Mouse (Mus musculus): ENCODE results near the gene Ugt1a8. TPM values are rescaled to one million over a fixed set of nuclear protein-coding genes. Genes with fewer than 3 reads are reported as not detected.
A peak's percentile ranks its signal among the peaks of the same experiment; 100 is the strongest.

Gene Ugt1a8
- total RNA-seq, 2 experiments from 2014 or later, result not detected

- TF ChIP-seq CTCF (IDR thresholded peaks at IDR 0.05), result no peak
- intact Hi-C loops (cut with DNase I), result no loop called here
- Histone ChIP-seq H3K4me3 (no peak overlapping the region), H3K27ac (no peak overlapping the region)
- DNase-seq, result no peak
Observed at GRCm38 (mm10) chr1:88247660-88248059, 160.0 kb downstream of the Ugt1a8 start.

- intact Hi-C loops (cut with DNase I), result no loop called here
- no peak for TF ChIP-seq CTCF (IDR thresholded peaks at IDR 0.05)
- no peak overlapping the region for H3K4me3 ChIP-seq
- no peak overlapping the region for H3K27ac ChIP-seq
- DNase-seq, result no peak
Observed at GRCm38 (mm10) chr1:88248658-88249057, 161.0 kb downstream of the Ugt1a8 start.

- no peak for TF ChIP-seq CTCF (IDR thresholded peaks at IDR 0.05)
- intact Hi-C loops (cut with DNase I), result no loop called here
- DNase-seq, result no peak
- H3K4me3 ChIP-seq, result no peak overlapping the region
- H3K27ac ChIP-seq, result no peak overlapping the region
Observed at GRCm38 (mm10) chr1:88249596-88249995, 162.0 kb downstream of the Ugt1a8 start.

DNA sequence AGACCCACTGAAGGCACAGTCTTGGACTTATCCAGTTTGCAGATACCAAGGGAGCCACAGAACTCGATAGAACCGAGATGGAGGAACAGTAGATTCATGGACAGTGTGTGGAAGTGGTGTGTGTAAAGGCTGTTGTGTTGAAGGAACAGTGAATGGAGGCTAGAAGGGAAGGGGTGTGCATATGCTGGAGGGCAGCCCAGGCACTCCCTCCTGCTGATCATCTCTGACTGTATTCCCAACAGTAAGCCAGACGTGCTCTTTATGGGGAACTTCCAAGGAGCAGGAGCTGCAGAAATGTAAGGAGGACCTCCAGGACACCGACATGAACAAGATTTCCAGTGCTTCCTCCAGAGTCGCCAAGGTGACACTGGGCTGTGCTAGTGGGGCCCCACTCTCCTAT is 162.4 kb downstream of the Ugt1a8 start:
- Histone ChIP-seq H3K4me3 (no peak overlapping the region), H3K27ac (no peak overlapping the region)
- intact Hi-C loops (cut with DNase I), result no loop called here
- no peak for TF ChIP-seq CTCF (IDR thresholded peaks at IDR 0.05)
- DNase-seq, result no peak

DNA sequence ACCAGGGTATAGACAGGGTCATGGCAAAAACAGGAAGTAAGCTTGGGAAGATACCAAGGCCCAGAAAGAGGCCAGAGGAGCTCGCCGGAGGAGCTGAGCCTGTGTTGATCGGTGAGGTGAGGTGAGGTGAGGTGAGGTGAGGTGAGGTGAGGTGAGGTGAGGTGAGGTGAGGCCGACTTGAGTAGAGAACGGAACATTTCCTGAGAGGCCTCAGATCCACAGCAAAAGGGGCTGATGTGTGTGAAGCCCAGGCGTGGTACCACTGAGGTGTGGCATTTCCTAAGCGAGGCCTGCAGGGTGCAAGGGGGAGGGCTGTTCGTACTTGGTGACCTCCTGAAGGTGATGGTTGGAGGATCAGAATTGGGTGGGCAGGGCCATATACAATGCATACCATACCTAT is 165.5 kb downstream of the Ugt1a8 start:
- DNase-seq, result no peak
- TF ChIP-seq CTCF (IDR thresholded peaks at IDR 0.05), result no peak
- H3K4me3 ChIP-seq, result no peak overlapping the region
- intact Hi-C loops (cut with DNase I), result no loop called here
- H3K27ac ChIP-seq, result no peak overlapping the region

GRCm38 (mm10) chr1:88253540-88253939 is 165.9 kb downstream of the Ugt1a8 start:
- no peak for DNase-seq
- intact Hi-C loops (cut with DNase I), result no loop called here
- Histone ChIP-seq H3K4me3 (no peak overlapping the region), H3K27ac (no peak overlapping the region)
- TF ChIP-seq CTCF (IDR thresholded peaks at IDR 0.05), result no peak

DNA sequence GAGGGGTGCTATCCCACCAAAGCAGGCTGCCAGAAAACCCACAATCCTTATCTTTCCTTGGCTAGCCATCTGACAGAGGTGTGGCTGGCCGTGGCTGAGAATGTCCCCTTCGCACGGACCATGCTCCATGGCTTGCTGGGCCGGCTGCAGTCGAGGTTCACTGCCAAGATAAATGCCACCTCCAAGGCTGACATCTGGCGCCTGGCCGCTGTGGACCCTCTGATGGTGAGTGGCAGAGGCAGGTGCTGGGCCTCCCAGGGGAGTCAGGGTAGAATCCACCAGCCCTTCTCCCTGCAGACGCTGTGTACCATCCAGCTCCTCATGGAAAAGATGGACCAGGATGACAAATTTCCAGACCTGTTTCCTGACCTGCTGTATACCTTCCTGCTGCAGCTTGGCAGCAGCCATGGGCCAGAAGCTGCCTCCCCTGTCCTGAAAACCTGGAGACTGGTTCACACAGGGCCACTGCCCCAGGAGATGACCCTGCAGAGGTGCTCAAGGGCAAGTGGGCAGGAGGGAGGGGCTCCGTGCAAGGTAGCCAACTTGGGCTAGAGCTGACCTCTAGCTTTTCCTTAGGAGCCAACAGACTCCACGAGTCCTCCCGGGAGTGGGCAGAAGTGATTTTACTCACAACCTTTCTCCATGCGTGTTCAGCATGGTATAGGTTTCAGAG is 167.3 kb downstream of the Ugt1a8 start:
- no peak for TF ChIP-seq CTCF (IDR thresholded peaks at IDR 0.05)
- intact Hi-C loops (cut with DNase I), result no loop called here
- no peak overlapping the region for H3K27ac ChIP-seq
- no peak for DNase-seq
- H3K4me3 ChIP-seq, result no peak overlapping the region

DNA sequence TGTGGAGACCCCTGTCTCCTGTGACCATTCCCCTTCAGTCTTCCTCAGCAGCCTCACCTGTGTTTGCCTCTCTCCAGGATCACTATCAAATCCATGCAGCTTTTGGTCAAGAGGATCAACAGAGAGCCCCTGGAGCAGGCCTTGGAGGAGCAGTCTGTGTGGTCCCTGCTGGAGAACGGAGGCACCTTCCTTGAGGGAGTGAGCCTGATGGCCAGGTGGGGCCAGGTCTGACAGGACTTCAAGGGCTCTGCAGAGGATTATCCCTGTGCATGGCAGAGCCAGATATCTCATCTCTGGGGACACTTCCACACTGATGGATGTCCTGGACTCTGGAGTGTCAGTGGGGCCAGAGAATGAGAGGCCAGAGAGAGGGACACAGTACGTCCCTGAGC is 167.8 kb downstream of the Ugt1a8 start:
- intact Hi-C loops (cut with DNase I), result no loop called here
- no peak for TF ChIP-seq CTCF (IDR thresholded peaks at IDR 0.05)
- no peak for DNase-seq
- Histone ChIP-seq H3K4me3 (no peak overlapping the region), H3K27ac (no peak overlapping the region)

- intact Hi-C loops (cut with DNase I), result no loop called here
- H3K4me3 ChIP-seq, result no peak overlapping the region
Observed at GRCm38 (mm10) chr1:88255989-88256754, 168.6 kb downstream of the Ugt1a8 start.

GRCm38 (mm10) chr1:88256886-88257663 is 169.5 kb downstream of the Ugt1a8 start:
- no peak overlapping the region for H3K4me3 ChIP-seq
- H3K27ac ChIP-seq, result no peak overlapping the region
- no peak for DNase-seq
- intact Hi-C loops (cut with DNase I), result no loop called here
- no peak for TF ChIP-seq CTCF (IDR thresholded peaks at IDR 0.05)

More at GRCm38 (mm10) chr1:88255989-88256754, 168.6 kb downstream of the Ugt1a8 start:
- DNase-seq, result peak; percentile 41
- no peak overlapping the region for H3K27ac ChIP-seq
- no peak for TF ChIP-seq CTCF (IDR thresholded peaks at IDR 0.05)

DNA sequence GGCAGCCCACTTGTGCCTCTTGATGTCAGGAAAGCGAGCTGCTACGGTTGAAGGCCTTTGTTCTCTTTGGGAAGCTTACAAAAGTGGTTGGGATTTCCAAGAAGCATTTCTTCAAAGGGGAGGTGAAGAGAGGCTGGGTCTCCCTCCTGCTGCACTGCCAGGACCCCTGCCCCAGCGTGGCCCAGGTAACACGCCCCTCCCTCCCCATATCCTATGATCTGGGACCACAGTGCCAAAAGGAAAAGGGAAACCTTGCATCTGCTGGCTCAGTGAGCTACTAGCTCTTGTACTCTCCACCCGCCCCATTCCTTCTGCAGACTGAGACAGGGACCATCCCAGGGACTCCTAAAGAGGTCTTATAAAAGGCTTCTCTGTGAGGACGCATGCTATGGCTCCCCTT is 170.1 kb downstream of the Ugt1a8 start:
- Histone ChIP-seq H3K27ac (no peak overlapping the region), H3K4me3 (no peak overlapping the region)
- no peak for TF ChIP-seq CTCF (IDR thresholded peaks at IDR 0.05)
- no peak for DNase-seq
- intact Hi-C loops (cut with DNase I), result no loop called here

- Histone ChIP-seq H3K4me3 (no peak overlapping the region), H3K27ac (no peak overlapping the region)
- DNase-seq, result no peak
- TF ChIP-seq CTCF (IDR thresholded peaks at IDR 0.05), result no peak
- intact Hi-C loops (cut with DNase I), result no loop called here
Observed at GRCm38 (mm10) chr1:88258361-88258760, 170.7 kb downstream of the Ugt1a8 start.
